Mouse (Mus musculus) CH12.LX (cell line): ENCODE data around the gene Tmem262. TPM values are rescaled to one million over a fixed set of nuclear protein-coding genes. Genes with fewer than 3 reads are reported as not detected.
A peak's percentile ranks its signal among the peaks of the same experiment; 100 is the strongest.

ENCODE experiments used
- DNase-seq: peaks from one replicate; pipeline ENCODE4 v3.0.0-alpha.2; 2013; ENCODE audit errors: extremely low read depth
- H3K27ac ChIP-seq: 2 replicates; pipeline ENCODE4 v1.5.1; 2012; ENCODE audit warnings: low read depth, mild to moderate bottlenecking, control low read depth, moderate library complexity; ENCODE audit not compliant: insufficient read depth
- H3K27me3 ChIP-seq: replicated peaks from 2 replicates; pipeline ENCODE3; 2012; ENCODE audit warnings: inconsistent platforms
- H3K36me3 ChIP-seq, 2 experiments: replicated peaks in 1 of 2; 2 replicates each; pipeline versions ENCODE3 to v1.6.1; 2012; ENCODE audit warnings: inconsistent platforms in 1 of 2, low read length in 1 of 2, mild to moderate bottlenecking in 1 of 2, mixed read lengths in 1 of 2, moderate library complexity in 1 of 2; ENCODE audit not compliant: control insufficient read depth in 1 of 2, insufficient read depth in 1 of 2
- H3K4me1 ChIP-seq, 2 experiments: 2 replicates each; pipeline ENCODE4 v1.6.1; 2012; ENCODE audit warnings: inconsistent platforms in 1 of 2, moderate library complexity in 1 of 2; ENCODE audit not compliant: insufficient read depth in 2 of 2, control insufficient read depth in 1 of 2
- H3K4me2 ChIP-seq: 2 replicates; pipeline ENCODE4 v1.6.1; 2012; ENCODE audit warnings: low read depth, mild to moderate bottlenecking, control low read depth; ENCODE audit not compliant: poor library complexity, insufficient read depth, severe bottlenecking
- H3K4me3 ChIP-seq, 3 experiments: fragments of 150-350 bp in 1 of 3; sonication (generic) in 1 of 3; replicated peaks in 1 of 3; 2 replicates each; pipeline versions ENCODE3 to v1.5.1; 2011 to 2012; ENCODE audit warnings: low read depth in 2 of 3, low read length in 2 of 3, mild to moderate bottlenecking in 2 of 3, moderate library complexity in 2 of 3, control low read depth in 1 of 3, improper control_type of control experiment in 1 of 3, inconsistent platforms in 1 of 3, mixed read lengths in 1 of 3; ENCODE audit not compliant: poor library complexity in 1 of 3
- H3K79me2 ChIP-seq: replicated peaks from 2 replicates; pipeline ENCODE4 v1.6.1; 2012; ENCODE audit warnings: mild to moderate bottlenecking, moderate library complexity; ENCODE audit not compliant: control insufficient read depth, poor library complexity, insufficient read depth, severe bottlenecking; ENCODE audit errors: extremely low read depth
- H3K9ac ChIP-seq: 2 replicates; pipeline ENCODE4 v1.6.1; 2012; ENCODE audit warnings: low read depth, mild to moderate bottlenecking, control low read depth, moderate library complexity; ENCODE audit not compliant: insufficient read depth
- H3K9me3 ChIP-seq: replicated peaks from 2 replicates; pipeline ENCODE3; 2012; ENCODE audit warnings: low read length, inconsistent platforms, mixed read lengths
- CHD1 ChIP-seq: IDR thresholded peaks from 2 replicates; pipeline ENCODE4 v1.6.1; 2012; ENCODE audit warnings: low read depth, low read length, improper control_type of control experiment, inconsistent platforms
- CHD2 ChIP-seq: IDR thresholded peaks from 2 replicates; pipeline ENCODE4 v1.6.1; 2011; ENCODE audit warnings: low read length, improper control_type of control experiment
- CTCF ChIP-seq, 2 experiments: IDR thresholded peaks in 1 of 2; conservative IDR thresholded peaks in 1 of 2; 2 replicates each; pipeline ENCODE4 v1.5.1; 2011 to 2012; ENCODE audit warnings: low read depth in 2 of 2, low read length in 2 of 2, improper control_type of control experiment in 1 of 2, inconsistent platforms in 1 of 2, mild to moderate bottlenecking in 1 of 2, moderate library complexity in 1 of 2
- ELF1 ChIP-seq: IDR thresholded peaks from 2 replicates; pipeline ENCODE4 v1.6.1; 2014; ENCODE audit warnings: low read depth, mild to moderate bottlenecking, inconsistent platforms, low read length, improper control_type of control experiment
- EP300 ChIP-seq: IDR thresholded peaks from 2 replicates; pipeline ENCODE4 v1.6.1; 2011; ENCODE audit warnings: low read length, improper control_type of control experiment
- IRF4 ChIP-seq: IDR thresholded peaks from 2 replicates; pipeline ENCODE4 v1.6.1; 2014; ENCODE audit warnings: low read depth, mild to moderate bottlenecking, inconsistent platforms, low read length, improper control_type of control experiment
- MAFK ChIP-seq: IDR thresholded peaks from 2 replicates; pipeline ENCODE4 v1.6.1; 2011; ENCODE audit warnings: low read length, improper control_type of control experiment; ENCODE audit not compliant: insufficient replicate concordance
- MAX ChIP-seq: IDR thresholded peaks from 2 replicates; pipeline ENCODE4 v1.6.1; 2011; ENCODE audit warnings: low read length, improper control_type of control experiment
- MAZ ChIP-seq: IDR thresholded peaks from 2 replicates; pipeline ENCODE4 v1.6.1; 2012; ENCODE audit warnings: low read depth, mild to moderate bottlenecking, inconsistent platforms, low read length, improper control_type of control experiment, moderate library complexity
- MXI1 ChIP-seq: IDR thresholded peaks from 2 replicates; pipeline ENCODE4 v1.6.1; 2011; ENCODE audit warnings: mild to moderate bottlenecking, low read depth, low read length, improper control_type of control experiment
- TBP ChIP-seq: conservative IDR thresholded peaks from 2 replicates; pipeline ENCODE4 v1.6.1; 2011; ENCODE audit warnings: low read depth, low read length, improper control_type of control experiment
- TCF12 ChIP-seq: IDR thresholded peaks from 2 replicates; pipeline ENCODE4 v1.6.1; 2014; ENCODE audit warnings: low read depth, mild to moderate bottlenecking, inconsistent platforms, low read length, improper control_type of control experiment
- UBTF ChIP-seq: IDR thresholded peaks from 2 replicates; pipeline ENCODE4 v1.6.1; 2012; ENCODE audit warnings: low read depth, mild to moderate bottlenecking, inconsistent platforms, low read length, improper control_type of control experiment, moderate library complexity
- USF1 ChIP-seq: IDR thresholded peaks from 2 replicates; pipeline ENCODE4 v1.6.1; 2014; ENCODE audit warnings: low read depth, mild to moderate bottlenecking, inconsistent platforms, low read length, improper control_type of control experiment
- ZMIZ1 ChIP-seq: IDR thresholded peaks from 2 replicates; pipeline ENCODE4 v1.6.1; 2012; ENCODE audit warnings: low read depth, mild to moderate bottlenecking, inconsistent platforms, low read length, improper control_type of control experiment
- dilution Hi-C: fragments of 300-500 bp; cut with MboI; formaldehyde crosslinking; loops from 2 replicates; pipeline ENCODE4 v1.14.3; 2020; ENCODE audit warnings: low sequenced_read_pairs; ENCODE audit not compliant: extremely low pct_unique_long_range_greater_than_20kb, extremely low pct_ligation_motif_present
- in situ Hi-C: fragments of 300-500 bp; cut with MboI; formaldehyde crosslinking; loops from 3 replicates; pipeline ENCODE4 v1.14.3; 2019; ENCODE audit warnings: low sequenced_read_pairs, low pct_ligation_motif_present, low pct_unique_long_range_greater_than_20kb, mixed read lengths
- polyA plus RNA-seq: library from polyadenylated mRNA; unstranded; fragments of >175 nt; gene quantifications from 2 replicates; pipeline ENCODE4 v1.2.1, GENCODE M21; 2012; ENCODE audit warnings: low read depth; ENCODE audit not compliant: insufficient read length
- total RNA-seq, 2 experiments: library from RNA; depleted of rRNA; stranded (reverse); fragments of 300-350 nt in 1 of 2; fragments of >200 nt in 1 of 2; gene quantifications; 2 replicates each; pipeline ENCODE4 v1.2.3; 2012 to 2014

Tmem262 gene
- total and polyA plus RNA-seq, 3 experiments: not detected

DNA sequence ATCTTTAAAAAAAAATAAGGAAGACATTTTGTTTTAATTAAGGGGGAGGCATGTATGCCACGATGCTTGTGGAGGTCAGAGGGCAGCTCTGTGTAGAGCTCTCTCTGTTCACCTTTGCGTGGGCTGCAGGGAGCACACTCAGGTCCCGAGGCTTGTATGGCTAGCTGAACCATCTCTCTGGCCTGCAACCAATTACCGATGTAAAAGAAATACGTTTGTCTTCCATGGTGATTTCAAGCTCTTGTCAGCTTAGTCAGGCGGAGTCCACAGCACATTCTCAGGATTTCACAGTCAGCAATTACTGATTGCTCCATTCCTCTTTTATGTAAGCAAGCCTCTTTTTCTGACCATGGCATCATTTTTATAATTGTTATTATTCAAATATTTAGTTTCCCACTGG is 21.4 kb downstream of the Tmem262 start:
- peaks cover 12 to 50% of the 10 kb centered on the region in 2 experiments for H3K36me3 ChIP-seq
- dilution Hi-C loops: no loop called here

GRCm38 (mm10) chr19:6102169-6102853 is 22.5 kb downstream of the Tmem262 start:
- no peaks in the 10 kb centered on the region for H3K79me2 ChIP-seq
- no peak for DNase-seq
- H3K4me1 ChIP-seq: peaks cover 0 to 7% of the 10 kb centered on the region in 2 experiments; a peak in 2 of 4 replicates
- dilution Hi-C loops: no loop called here
- H3K4me2 ChIP-seq: no peak overlapping the region
- H3K9me3 ChIP-seq: no peaks in the 10 kb centered on the region
- no peak for TF ChIP-seq MXI1
- TF ChIP-seq USF1: no peak
- TF ChIP-seq EP300: no peak
- no peak for TF ChIP-seq TBP
- TF ChIP-seq MAX: no peak
- no peak for TF ChIP-seq IRF4
- TF ChIP-seq CHD1: no peak
- no peak for TF ChIP-seq MAZ
- no peak for TF ChIP-seq TCF12
- TF ChIP-seq UBTF: no peak
- TF ChIP-seq MAFK: no peak
- TF ChIP-seq CTCF (conservative IDR thresholded peaks at IDR 0.05 in 1 of 2, IDR thresholded peaks at IDR 0.05 in 1 of 2; ENCODE audit: low read depth in 2 of 2, low read length in 2 of 2): no peak
- no peak for TF ChIP-seq CHD2
- TF ChIP-seq ELF1: no peak
- in situ Hi-C loops: no loop called here
- no peak overlapping the region for H3K4me3 ChIP-seq
- no peak overlapping the region for H3K27ac ChIP-seq
- H3K27me3 ChIP-seq: no peaks in the 10 kb centered on the region
- peaks cover 12 to 49% of the 10 kb centered on the region in 2 experiments for H3K36me3 ChIP-seq
- H3K9ac ChIP-seq: no peak overlapping the region

More for the DNA sequence above, 21.4 kb downstream of the Tmem262 start:
- no peak for DNase-seq
- H3K27me3 ChIP-seq: no peaks in the 10 kb centered on the region
- no peak overlapping the region for H3K9ac ChIP-seq
- H3K79me2 ChIP-seq: no peaks in the 10 kb centered on the region
- H3K27ac ChIP-seq: no peak overlapping the region
- H3K4me3 ChIP-seq: no peak overlapping the region
- TF ChIP-seq ELF1 (no peak), ZMIZ1 (0 out of 2 replicates have a peak, but pooled peaks have one; percentile 20)
- H3K4me1 ChIP-seq: peaks cover 0 to 7% of the 10 kb centered on the region in 2 experiments; a peak in 2 of 4 replicates
- no peak overlapping the region for H3K4me2 ChIP-seq
- no peaks in the 10 kb centered on the region for H3K9me3 ChIP-seq
- in situ Hi-C loops: no loop called here
